Mouse (Mus musculus) liver, postnatal 0 days (tissue): Measurements from ENCODE around the gene Rab19. TPM values are rescaled to one million over a fixed set of nuclear protein-coding genes. Genes with fewer than 3 reads are reported as not detected.
"Not testable (repeated sequence)": the region's sequence is repeated elsewhere in the genome, so short reads cannot be mapped to it uniquely, and the experiment has no call there.

Experiments used
- ATAC-seq: fragments of 200-750 bp; cut with Nextera tagmentation; 2 replicates; pipeline ENCODE4 v1.8.0; 2017; ENCODE audit warnings: mild to moderate bottlenecking, moderate library complexity
- DNase-seq: peaks from one replicate; pipeline ENCODE4 v3.0.0-alpha.2; 2016
- H3K27ac ChIP-seq: fragments of 300-500 bp; sonication (generic); 2 replicates; pipeline ENCODE4 v1.5.1; 2014; ENCODE audit warnings: antibody characterized with exemption, moderate library complexity, mild to moderate bottlenecking, low read depth
- H3K27me3 ChIP-seq: fragments of 300-500 bp; sonication (generic); 2 replicates; pipeline ENCODE4 v1.6.1; 2014; ENCODE audit warnings: low read length, control low read depth, mixed read lengths; ENCODE audit not compliant: insufficient read depth
- H3K36me3 ChIP-seq: fragments of 300-500 bp; sonication (generic); replicated peaks from 2 replicates; pipeline ENCODE4 v1.6.1; 2014; ENCODE audit warnings: mild to moderate bottlenecking, control low read depth, low read length, moderate library complexity, mixed read lengths; ENCODE audit not compliant: insufficient read depth
- H3K4me1 ChIP-seq: fragments of 300-500 bp; sonication (generic); 2 replicates; pipeline ENCODE4 v1.6.1; 2014; ENCODE audit warnings: antibody characterized with exemption, mild to moderate bottlenecking, control low read depth; ENCODE audit not compliant: insufficient read depth
- H3K4me2 ChIP-seq: fragments of 300-500 bp; sonication (generic); 2 replicates; pipeline ENCODE4 v1.6.1; 2014; ENCODE audit warnings: low read depth, mild to moderate bottlenecking, low read length, moderate library complexity, mixed read lengths
- H3K4me3 ChIP-seq: fragments of 300-500 bp; sonication (generic); 2 replicates; pipeline ENCODE4 v1.5.1; 2014; ENCODE audit warnings: low read depth, low read length
- H3K9ac ChIP-seq: fragments of 300-500 bp; sonication (generic); replicated peaks from 2 replicates; pipeline ENCODE4 v1.6.1; 2014; ENCODE audit warnings: mild to moderate bottlenecking, moderate library complexity
- H3K9me3 ChIP-seq: fragments of 300-500 bp; sonication (generic); 2 replicates; pipeline ENCODE4 v1.6.1; 2016; ENCODE audit warnings: mild to moderate bottlenecking, control low read depth, low read length, mixed read lengths
- CTCF ChIP-seq: sonication (generic); IDR thresholded peaks from 2 replicates; pipeline ENCODE4 v1.5.1; 2016; ENCODE audit warnings: antibody characterized with exemption, low read depth
- EP300 ChIP-seq: IDR thresholded peaks from 2 replicates; pipeline ENCODE4 v1.6.1; 2016; ENCODE audit warnings: antibody characterized with exemption, low read depth, mild to moderate bottlenecking
- WGBS: fragments of 180-500 bp; shearing (Covaris S2); extraction: QIAGEN DNeasy Blood & Tissue Kit; methylation state at CpG from one replicate; pipeline ENCODE4 v1.1.7; 2014; ENCODE audit not compliant: insufficient replicate concordance; 5-methylcytosine and 5-hydroxymethylcytosine counted together
- polyA plus RNA-seq: library from polyadenylated mRNA; unstranded; fragments of >200 nt; fragmentation: Nextera tagmentation; extraction: Ambion mirVana; gene quantifications from 2 replicates; pipeline ENCODE4 v1.2.1, GENCODE M21; 2015

The Rab19 gene
- polyA plus RNA-seq, 1 experiment from 2014 or later = 0.95 TPM

DNA sequence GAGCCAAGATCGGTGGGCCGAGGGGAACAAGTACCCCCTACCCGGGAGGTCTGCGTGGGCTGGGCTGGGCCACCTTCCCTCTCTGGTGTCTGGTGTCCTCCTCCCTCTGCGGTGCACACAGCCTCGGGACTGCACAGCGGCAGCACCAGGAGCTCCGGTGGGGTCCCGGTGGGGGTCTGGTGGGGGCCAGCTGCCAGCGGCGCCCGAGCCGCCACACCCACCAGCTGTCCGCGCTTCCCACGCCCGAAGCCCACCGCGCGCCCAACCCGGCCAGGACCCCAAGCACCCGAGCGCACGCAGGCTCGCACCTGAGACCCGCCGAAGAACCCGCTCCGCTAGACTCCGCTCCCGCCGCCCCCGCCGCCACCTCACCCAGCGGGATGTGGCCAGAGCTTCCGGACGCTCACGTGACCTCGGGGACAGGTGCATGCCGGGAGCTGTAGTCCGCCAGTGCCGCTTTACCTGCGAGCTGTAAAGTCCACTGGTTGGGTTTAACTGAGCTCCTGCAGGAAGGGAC is 3.6 kb upstream of the Rab19 start, which contains the start of gene Slc37a3:
TSS of gene Slc37a3 (minus strand) at position 365 of the 517 bp plus-strand sequence.
- under 1% methylated on average over 37 of the region's 43 CpGs for WGBS
- ATAC-seq = peak; percentile 89
- no peaks in the 10 kb centered on the region for H3K9me3 ChIP-seq

DNA sequence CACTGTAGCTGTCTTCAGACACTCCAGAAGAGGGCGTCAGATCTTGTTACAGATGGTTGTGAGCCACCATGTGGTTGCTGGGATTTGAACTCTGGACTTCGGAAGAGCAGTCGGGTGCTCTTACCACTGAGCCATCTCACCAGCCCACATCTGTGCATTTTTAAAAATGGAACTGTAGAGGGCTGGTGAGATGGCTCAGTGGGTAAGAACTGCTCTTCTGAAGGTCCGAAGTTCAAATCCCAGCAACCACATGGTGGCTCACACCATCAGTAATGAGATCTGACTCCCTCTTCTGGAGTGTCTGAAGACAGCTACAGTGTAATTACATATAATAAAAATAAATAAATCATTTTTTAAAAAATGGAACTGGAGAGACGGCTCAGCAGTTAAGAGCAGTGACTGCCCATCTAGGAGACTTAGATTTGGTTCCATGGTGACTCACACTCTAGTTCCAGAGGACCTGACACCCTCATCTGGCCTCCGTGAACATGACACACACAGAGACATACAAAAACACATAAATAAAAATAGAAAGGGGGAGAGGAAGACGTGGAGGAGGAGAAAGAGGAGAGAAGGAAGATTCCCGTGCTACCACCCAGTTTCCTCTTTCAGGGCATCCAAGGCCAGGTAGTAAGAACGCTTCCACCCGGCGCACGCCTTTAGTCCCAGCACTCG is 2.7 kb upstream of the Rab19 start:
- H3K9me3 ChIP-seq, H3K36me3 ChIP-seq, H3K27me3 ChIP-seq, H3K27ac ChIP-seq, H3K4me3 ChIP-seq, ATAC-seq, DNase-seq, H3K4me2 ChIP-seq, H3K9ac ChIP-seq: not testable (repeated sequence)
- H3K4me1 ChIP-seq = peaks cover 16% of the 10 kb centered on the region
- 63% methylated on average over 13 of the region's 13 CpGs for WGBS

More for the DNA sequence above, 3.6 kb upstream of the Rab19 start, which contains the start of gene Slc37a3:
- peaks cover 25% of the 10 kb centered on the region for H3K4me1 ChIP-seq
- H3K27me3 ChIP-seq = 0 out of 2 replicates have a peak, but pooled peaks cover 4% of the 10 kb centered on the region
- H3K36me3 ChIP-seq = 0 out of 2 replicates have a peak, but pooled peaks cover 3% of the 10 kb centered on the region
- H3K9ac ChIP-seq = peak within 1 kb of the TSS; percentile 87
- TF ChIP-seq EP300 (no peak), CTCF (no peak)
- H3K4me3 ChIP-seq = peak within 1 kb of the TSS; percentile 96
- peak within 1 kb of the TSS; percentile 73 for H3K27ac ChIP-seq
- peak within 1 kb of the TSS; percentile 97 for H3K4me2 ChIP-seq
- peak; percentile 91 for DNase-seq

GRCm38 (mm10) chr6:39379224-39379623 is 1.8 kb upstream of the Rab19 start:
- Histone ChIP-seq H3K4me3 (0 out of 2 replicates have a peak overlapping the region, but pooled peaks have one; percentile 8), H3K9me3 (no peaks in the 10 kb centered on the region), H3K4me2 (peak overlapping the region; percentile 45; the same call in 1 of the 2 replicates), H3K36me3 (0 out of 2 replicates have a peak, but pooled peaks cover 2% of the 10 kb centered on the region), H3K27me3 (peaks cover 15% of the 10 kb centered on the region; the same call in 1 of the 2 replicates), H3K4me1 (peaks cover 16% of the 10 kb centered on the region), H3K9ac (no peak overlapping the region), H3K27ac (peak overlapping the region; percentile 55; the same call in 1 of the 2 replicates)
- ATAC-seq (peak; percentile 7; the same call in 1 of the 2 replicates), DNase-seq (peak; percentile 26)
- TF ChIP-seq EP300 (no peak), CTCF (no peak)
- 22% methylated on average over 4 of the region's 4 CpGs for WGBS

GRCm38 (mm10) chr6:39379749-39380148 is 1.2 kb upstream of the Rab19 start:
- Histone ChIP-seq H3K9me3 (no peaks in the 10 kb centered on the region), H3K27ac (peak overlapping the region; percentile 55; the same call in 1 of the 2 replicates), H3K4me1 (peaks cover 16% of the 10 kb centered on the region), H3K36me3 (no peaks in the 10 kb centered on the region), H3K4me2 (peak overlapping the region; percentile 45), H3K4me3 (0 out of 2 replicates have a peak overlapping the region, but pooled peaks have one; percentile 8), H3K27me3 (peaks cover 15% of the 10 kb centered on the region; the same call in 1 of the 2 replicates), H3K9ac (no peak overlapping the region)
- DNase-seq (no peak), ATAC-seq (no peak)
- 40% methylated on average over 8 of the region's 8 CpGs for WGBS
- TF ChIP-seq CTCF (no peak), EP300 (no peak)

DNA sequence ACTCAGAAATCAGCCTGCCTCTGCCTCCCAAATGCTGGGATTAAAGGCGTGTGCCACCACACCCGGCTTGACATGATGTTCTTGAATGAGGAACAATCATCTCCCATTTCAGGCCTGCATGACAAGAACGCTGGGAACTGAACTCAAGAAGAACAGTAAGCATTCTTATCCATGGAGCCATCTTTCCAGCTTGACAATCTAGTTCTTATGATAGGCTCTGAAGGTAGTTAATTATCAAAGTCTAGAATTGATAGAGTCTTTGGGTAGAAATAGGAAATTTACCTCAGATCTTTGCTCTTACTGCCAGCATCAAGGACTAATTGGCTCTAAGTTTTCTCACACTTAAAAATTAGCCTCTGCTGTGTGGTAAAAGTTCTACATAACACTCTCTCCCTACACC is 699 bp upstream of the Rab19 start:
- no peak for DNase-seq
- Histone ChIP-seq H3K27me3 (peaks cover 15% of the 10 kb centered on the region; the same call in 1 of the 2 replicates), H3K27ac (no peak overlapping the region), H3K9me3 (no peaks in the 10 kb centered on the region), H3K4me1 (peaks cover 16% of the 10 kb centered on the region), H3K4me3 (no peak overlapping the region), H3K9ac (no peak overlapping the region), H3K36me3 (no peaks in the 10 kb centered on the region), H3K4me2 (no peak overlapping the region)
- 61% methylated on average over 3 of the region's 3 CpGs for WGBS
- no peak for TF ChIP-seq CTCF
- no peak for TF ChIP-seq EP300
- ATAC-seq = no peak

- WGBS = 75% methylated on average over 2 of the region's 2 CpGs
- Histone ChIP-seq H3K9me3 (no peaks in the 10 kb centered on the region), H3K4me1 (no peaks in the 10 kb centered on the region), H3K4me3 (no peak overlapping the region), H3K9ac (no peak overlapping the region), H3K27ac (no peak overlapping the region), H3K36me3 (no peaks in the 10 kb centered on the region; the same call in 1 of the 2 replicates), H3K4me2 (no peak overlapping the region), H3K27me3 (no peaks in the 10 kb centered on the region)
- ATAC-seq (no peak), DNase-seq (no peak)
- TF ChIP-seq CTCF (no peak), EP300 (no peak)
Observed at GRCm38 (mm10) chr6:39389988-39390387, 9.0 kb downstream of the Rab19 start.
